Mouse (Mus musculus): ENCODE data around the gene Creb5. TPM values are rescaled to one million over a fixed set of nuclear protein-coding genes. Genes with fewer than 3 reads are reported as not detected.

The Creb5 gene
- polyA plus RNA-seq, 1 experiment from 2014 or later, result 3.5 TPM

GRCm38 (mm10) chr6:53653706-53654360, 366.8 kb downstream of the Creb5 start:
- H3K4me2 ChIP-seq (replicated peaks; ENCODE audit: low read depth, low read length), result no peak overlapping the region
- no peak overlapping the region for H3K9ac ChIP-seq (replicated peaks; ENCODE audit: low read length)
- no peaks in the 10 kb centered on the region for H3K9me3 ChIP-seq (ENCODE audit: low read length)
- H3K36me3 ChIP-seq (ENCODE audit: insufficient read depth, low read length), result no peaks in the 10 kb centered on the region
- peaks cover 21% of the 10 kb centered on the region for H3K4me1 ChIP-seq (ENCODE audit: insufficient read depth, low read length)
- no peak overlapping the region for H3K4me3 ChIP-seq (ENCODE audit: low read length)
- no peak for ATAC-seq (ENCODE audit: low FRiP score, low TSS enrichment)
- WGBS, result 46% methylated on average over 8 of the region's 8 CpGs
- no peaks in the 10 kb centered on the region for H3K27me3 ChIP-seq (ENCODE audit: insufficient read depth, low read length)
- no peak overlapping the region for H3K27ac ChIP-seq (ENCODE audit: low read length)

- Histone ChIP-seq H3K9me3 (ENCODE audit: low read length) (no peaks in the 10 kb centered on the region), H3K27me3 (ENCODE audit: insufficient read depth, low read length) (no peaks in the 10 kb centered on the region), H3K4me3 (ENCODE audit: low read length) (no peak overlapping the region), H3K36me3 (ENCODE audit: insufficient read depth, low read length) (no peaks in the 10 kb centered on the region), H3K9ac (replicated peaks; ENCODE audit: low read length) (no peak overlapping the region), H3K27ac (ENCODE audit: low read length) (no peak overlapping the region), H3K4me2 (replicated peaks; ENCODE audit: low read depth, low read length) (0 out of 2 replicates have a peak overlapping the region, but pooled peaks have one; percentile 5), H3K4me1 (ENCODE audit: insufficient read depth, low read length) (peaks cover 21% of the 10 kb centered on the region)
- ATAC-seq (ENCODE audit: low FRiP score, low TSS enrichment), result peak; percentile 61; the same call in 1 of the 2 replicates
- WGBS, result 25% methylated on average over 12 of the region's 12 CpGs
Measured at GRCm38 (mm10) chr6:53654361-53654824, 367.3 kb downstream of the Creb5 start.

- ATAC-seq (ENCODE audit: low FRiP score, low TSS enrichment), result no peak
- H3K4me1 ChIP-seq (ENCODE audit: insufficient read depth, low read length), result peaks cover 21% of the 10 kb centered on the region
- 86% methylated on average over 3 of the region's 3 CpGs for WGBS
Measured at GRCm38 (mm10) chr6:53656466-53656865, 369.4 kb downstream of the Creb5 start.

GRCm38 (mm10) chr6:53657483-53657882, 370.4 kb downstream of the Creb5 start:
- H3K4me3 ChIP-seq (ENCODE audit: low read length), result no peak overlapping the region
- no peak overlapping the region for H3K27ac ChIP-seq (ENCODE audit: low read length)
- no peak overlapping the region for H3K9ac ChIP-seq (replicated peaks; ENCODE audit: low read length)
- WGBS, result 56% methylated on average over 4 of the region's 4 CpGs
- no peak overlapping the region for H3K4me2 ChIP-seq (replicated peaks; ENCODE audit: low read depth, low read length)
- H3K4me1 ChIP-seq (ENCODE audit: insufficient read depth, low read length), result peaks cover 21% of the 10 kb centered on the region
- H3K9me3 ChIP-seq (ENCODE audit: low read length), result no peaks in the 10 kb centered on the region
- ATAC-seq (ENCODE audit: low FRiP score, low TSS enrichment), result no peak
- no peaks in the 10 kb centered on the region for H3K27me3 ChIP-seq (ENCODE audit: insufficient read depth, low read length)
- H3K36me3 ChIP-seq (ENCODE audit: insufficient read depth, low read length), result no peaks in the 10 kb centered on the region

More at GRCm38 (mm10) chr6:53656466-53656865, 369.4 kb downstream of the Creb5 start:
- no peak overlapping the region for H3K4me3 ChIP-seq (ENCODE audit: low read length)
- no peak overlapping the region for H3K27ac ChIP-seq (ENCODE audit: low read length)
- H3K9ac ChIP-seq (replicated peaks; ENCODE audit: low read length), result no peak overlapping the region
- H3K4me2 ChIP-seq (replicated peaks; ENCODE audit: low read depth, low read length), result no peak overlapping the region
- no peaks in the 10 kb centered on the region for H3K36me3 ChIP-seq (ENCODE audit: insufficient read depth, low read length)
- H3K9me3 ChIP-seq (ENCODE audit: low read length), result no peaks in the 10 kb centered on the region
- no peaks in the 10 kb centered on the region for H3K27me3 ChIP-seq (ENCODE audit: insufficient read depth, low read length)

- no peaks in the 10 kb centered on the region for H3K9me3 ChIP-seq (ENCODE audit: low read length)
- no peaks in the 10 kb centered on the region for H3K36me3 ChIP-seq (ENCODE audit: insufficient read depth, low read length)
- H3K4me3 ChIP-seq (ENCODE audit: low read length), result no peak overlapping the region
- no peak overlapping the region for H3K9ac ChIP-seq (replicated peaks; ENCODE audit: low read length)
- peaks cover 5% of the 10 kb centered on the region for H3K4me1 ChIP-seq (ENCODE audit: insufficient read depth, low read length)
- no peak for ATAC-seq (ENCODE audit: low FRiP score, low TSS enrichment)
- no peaks in the 10 kb centered on the region for H3K27me3 ChIP-seq (ENCODE audit: insufficient read depth, low read length)
- H3K27ac ChIP-seq (ENCODE audit: low read length), result no peak overlapping the region
- no peak overlapping the region for H3K4me2 ChIP-seq (replicated peaks; ENCODE audit: low read depth, low read length)
- WGBS, result 60% methylated on average over 11 of the region's 11 CpGs
Measured at GRCm38 (mm10) chr6:53662858-53663833, 376.1 kb downstream of the Creb5 start.

- Histone ChIP-seq H3K27ac (ENCODE audit: low read length) (no peak overlapping the region), H3K27me3 (ENCODE audit: insufficient read depth, low read length) (no peaks in the 10 kb centered on the region), H3K4me2 (replicated peaks; ENCODE audit: low read depth, low read length) (no peak overlapping the region), H3K4me1 (ENCODE audit: insufficient read depth, low read length) (peaks cover 5% of the 10 kb centered on the region), H3K9me3 (ENCODE audit: low read length) (no peaks in the 10 kb centered on the region), H3K36me3 (ENCODE audit: insufficient read depth, low read length) (no peaks in the 10 kb centered on the region), H3K4me3 (ENCODE audit: low read length) (no peak overlapping the region), H3K9ac (replicated peaks; ENCODE audit: low read length) (no peak overlapping the region)
- ATAC-seq (ENCODE audit: low FRiP score, low TSS enrichment), result no peak
- 39% methylated on average over 1 of the region's 1 CpGs for WGBS
Measured at GRCm38 (mm10) chr6:53664759-53665158, 377.7 kb downstream of the Creb5 start.

GRCm38 (mm10) chr6:53666503-53666902, 379.4 kb downstream of the Creb5 start:
- no peak overlapping the region for H3K4me2 ChIP-seq (replicated peaks; ENCODE audit: low read depth, low read length)
- H3K4me1 ChIP-seq (ENCODE audit: insufficient read depth, low read length), result peaks cover 5% of the 10 kb centered on the region
- no peak overlapping the region for H3K27ac ChIP-seq (ENCODE audit: low read length)
- H3K4me3 ChIP-seq (ENCODE audit: low read length), result no peak overlapping the region
- WGBS, result 71% methylated on average over 5 of the region's 5 CpGs
- no peaks in the 10 kb centered on the region for H3K36me3 ChIP-seq (ENCODE audit: insufficient read depth, low read length)
- no peak overlapping the region for H3K9ac ChIP-seq (replicated peaks; ENCODE audit: low read length)
- no peak for ATAC-seq (ENCODE audit: low FRiP score, low TSS enrichment)
- no peaks in the 10 kb centered on the region for H3K27me3 ChIP-seq (ENCODE audit: insufficient read depth, low read length)
- H3K9me3 ChIP-seq (ENCODE audit: low read length), result no peaks in the 10 kb centered on the region

- Histone ChIP-seq H3K27ac (ENCODE audit: low read length) (no peak overlapping the region), H3K4me1 (ENCODE audit: insufficient read depth, low read length) (peaks cover 4% of the 10 kb centered on the region; the same call in 1 of the 2 replicates), H3K27me3 (ENCODE audit: insufficient read depth, low read length) (no peaks in the 10 kb centered on the region), H3K4me3 (ENCODE audit: low read length) (no peak overlapping the region), H3K36me3 (ENCODE audit: insufficient read depth, low read length) (no peaks in the 10 kb centered on the region), H3K9ac (replicated peaks; ENCODE audit: low read length) (no peak overlapping the region), H3K9me3 (ENCODE audit: low read length) (no peaks in the 10 kb centered on the region), H3K4me2 (replicated peaks; ENCODE audit: low read depth, low read length) (no peak overlapping the region)
- WGBS, result 89% methylated on average over 1 of the region's 1 CpGs
- ATAC-seq (ENCODE audit: low FRiP score, low TSS enrichment), result no peak
Measured at GRCm38 (mm10) chr6:53678307-53678706, 391.2 kb downstream of the Creb5 start.

- H3K4me2 ChIP-seq (replicated peaks; ENCODE audit: low read depth, low read length), result no peak overlapping the region
- H3K9ac ChIP-seq (replicated peaks; ENCODE audit: low read length), result no peak overlapping the region
- H3K9me3 ChIP-seq (ENCODE audit: low read length), result no peaks in the 10 kb centered on the region
- no peak overlapping the region for H3K27ac ChIP-seq (ENCODE audit: low read length)
- no peak for ATAC-seq (ENCODE audit: low FRiP score, low TSS enrichment)
- no peak overlapping the region for H3K4me3 ChIP-seq (ENCODE audit: low read length)
- H3K4me1 ChIP-seq (ENCODE audit: insufficient read depth, low read length), result peaks cover 4% of the 10 kb centered on the region; the same call in 1 of the 2 replicates
- no peaks in the 10 kb centered on the region for H3K27me3 ChIP-seq (ENCODE audit: insufficient read depth, low read length)
- 92% methylated on average over 8 of the region's 8 CpGs for WGBS
- H3K36me3 ChIP-seq (ENCODE audit: insufficient read depth, low read length), result no peaks in the 10 kb centered on the region
Measured at GRCm38 (mm10) chr6:53680046-53680445, 393.0 kb downstream of the Creb5 start.

Measured in kidney, embryonic 16.5 days (tissue).